Mouse (Mus musculus): ENCODE measurements around the gene Ccdc185.

Gene Ccdc185

DNA sequence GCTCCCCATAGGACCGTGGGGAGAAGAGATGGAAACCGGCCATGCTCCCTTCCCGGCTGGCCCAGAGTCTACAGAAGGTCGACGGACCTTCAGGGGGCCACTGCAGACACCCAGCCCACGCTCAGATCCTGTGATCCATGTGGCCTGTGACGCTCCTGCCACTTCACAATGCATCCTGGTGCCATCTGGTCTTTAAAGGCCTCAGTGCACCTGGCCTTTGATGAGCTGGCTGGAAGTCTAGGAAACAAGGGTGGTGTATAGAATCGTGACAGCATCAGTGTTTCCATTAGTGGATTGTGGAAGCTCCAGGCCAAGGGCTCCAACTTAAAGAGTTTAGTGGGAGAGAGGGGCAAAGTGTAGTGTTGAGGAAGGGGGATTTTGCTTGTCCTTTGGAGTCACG, at the start of gene Ccdc185:
Gene Ccdc185, minus strand, starts transcription at position 101 of the 400 bp plus-strand sequence.
- DNase-seq = no peak

DNA sequence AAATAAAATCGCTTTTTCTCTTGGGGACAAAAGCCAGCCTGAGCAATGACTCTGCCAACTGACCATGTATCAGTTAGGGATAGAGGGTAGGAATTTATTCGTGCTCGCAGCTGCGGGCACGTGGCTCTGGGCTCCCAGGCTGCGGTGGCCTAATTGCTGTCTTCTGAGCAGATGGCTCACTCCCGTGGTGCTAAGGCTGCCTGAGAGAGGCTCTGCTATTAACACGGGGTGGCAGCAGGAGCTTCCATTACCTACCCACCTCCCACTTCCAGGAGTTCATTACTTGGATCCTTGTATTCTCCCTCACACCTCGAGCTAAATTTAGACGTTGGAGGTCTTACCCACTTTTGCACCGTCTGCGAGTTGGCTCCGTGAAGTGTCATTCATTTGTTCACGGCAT, 48.1 kb upstream of the Ccdc185 start:
- no peak for DNase-seq

DNA sequence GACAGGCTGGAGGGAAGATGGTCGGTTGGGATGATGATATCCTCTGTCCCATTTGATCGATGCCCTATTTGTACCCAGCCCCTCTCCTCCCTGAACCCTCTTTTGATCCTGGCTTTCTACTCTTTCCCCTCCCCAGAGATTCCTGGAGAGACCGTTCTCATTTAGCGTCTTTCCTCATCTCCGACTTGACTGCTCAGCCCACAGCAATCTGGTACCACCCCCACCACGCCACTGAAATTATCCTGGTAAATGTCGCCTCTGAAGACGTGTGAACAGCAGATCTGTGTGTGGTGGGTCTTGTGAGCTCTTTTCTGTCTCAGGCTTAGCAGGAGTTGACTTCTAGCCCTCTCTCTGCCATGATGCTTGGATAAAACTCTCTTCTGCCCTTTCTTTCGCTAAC, 45.6 kb upstream of the Ccdc185 start:
- DNase-seq = no peak

DNA sequence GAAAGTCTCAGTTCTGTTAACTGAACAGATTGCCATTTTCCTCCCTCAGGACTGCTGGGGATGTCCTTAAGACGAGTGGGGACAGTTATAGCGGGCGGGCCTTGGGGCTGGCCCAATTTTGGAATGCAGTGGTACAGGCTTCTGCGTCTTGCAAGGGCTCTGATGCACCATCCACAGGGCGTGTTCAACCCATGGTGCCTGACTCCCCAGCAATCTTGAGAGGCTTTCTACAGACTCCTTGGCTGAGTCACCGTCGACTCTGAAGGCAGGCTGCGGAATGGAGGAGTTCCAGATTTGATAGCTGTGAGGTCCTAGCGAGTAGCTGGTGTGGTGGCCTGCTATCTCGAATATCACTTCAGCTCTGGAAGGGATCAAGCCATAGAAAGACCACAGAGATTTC, 45.2 kb upstream of the Ccdc185 start:
- DNase-seq = no peak

DNA sequence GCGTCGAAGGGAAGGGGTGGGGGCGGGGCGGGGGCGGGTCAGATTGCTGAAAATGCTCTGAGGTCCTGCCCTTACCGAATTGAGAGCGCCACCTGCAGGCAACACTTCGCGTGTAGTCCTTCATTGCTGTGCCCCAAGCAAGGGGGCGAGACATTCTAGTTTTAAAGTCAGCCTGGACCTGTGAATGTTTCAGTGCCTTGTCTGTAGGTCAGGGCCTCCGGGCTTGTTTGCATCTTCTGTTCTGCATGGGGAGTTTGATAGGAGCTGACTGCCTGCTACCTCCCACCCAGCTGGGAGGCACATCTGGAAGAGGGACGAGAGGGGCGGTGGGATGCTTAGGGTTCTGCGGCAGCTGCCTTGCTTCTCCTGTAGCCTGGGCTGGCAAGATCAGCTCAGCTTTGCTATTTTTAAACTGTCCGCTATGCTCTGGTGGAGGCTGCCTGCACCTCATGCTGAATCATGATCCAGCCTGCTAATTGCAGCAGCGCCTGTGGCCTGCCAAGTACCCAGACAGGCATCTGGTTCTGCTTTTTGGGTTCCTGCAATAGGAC, 43.6 kb upstream of the Ccdc185 start:
- peak; percentile 68 for DNase-seq

DNA sequence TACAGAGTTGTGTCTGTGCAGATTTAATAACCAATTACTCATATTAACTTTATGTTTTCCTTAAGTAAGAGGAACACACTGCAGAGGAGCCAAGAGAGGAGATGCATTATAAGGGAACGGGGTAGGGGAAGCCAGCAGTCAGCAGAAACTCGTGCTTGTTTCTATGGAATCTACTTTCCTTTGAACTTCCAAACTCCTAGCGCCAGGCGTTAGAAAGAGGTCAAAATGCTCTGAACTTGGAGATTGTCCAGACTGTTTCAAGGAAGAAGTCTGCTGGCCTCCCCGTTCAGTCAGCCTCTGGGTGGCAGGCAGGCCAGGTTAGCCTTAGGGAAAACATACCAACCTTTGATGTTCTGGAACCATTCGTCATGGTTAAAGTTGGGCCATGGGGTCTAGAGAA, 39.9 kb upstream of the Ccdc185 start:
- DNase-seq = no peak

DNA sequence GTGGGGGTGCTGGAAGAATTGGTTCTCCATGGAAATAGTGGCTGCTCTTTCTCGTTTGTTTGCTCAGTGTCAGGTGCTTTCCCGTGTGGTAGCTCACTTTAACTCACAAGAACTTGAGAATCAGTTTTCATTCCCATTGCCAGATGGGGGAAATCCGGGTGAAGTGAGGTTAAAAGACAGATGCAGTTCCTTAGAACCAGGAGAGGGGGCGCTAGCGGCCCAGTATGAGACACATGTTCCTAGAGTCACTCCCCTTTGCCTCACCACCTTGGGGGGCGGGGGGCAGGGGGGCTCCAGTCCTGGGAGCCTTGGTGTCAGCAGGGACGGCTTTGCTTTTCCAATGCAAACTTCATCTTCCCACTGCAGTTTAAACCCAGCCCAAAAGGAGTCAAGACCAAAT, 38.0 kb upstream of the Ccdc185 start:
- DNase-seq = no peak

DNA sequence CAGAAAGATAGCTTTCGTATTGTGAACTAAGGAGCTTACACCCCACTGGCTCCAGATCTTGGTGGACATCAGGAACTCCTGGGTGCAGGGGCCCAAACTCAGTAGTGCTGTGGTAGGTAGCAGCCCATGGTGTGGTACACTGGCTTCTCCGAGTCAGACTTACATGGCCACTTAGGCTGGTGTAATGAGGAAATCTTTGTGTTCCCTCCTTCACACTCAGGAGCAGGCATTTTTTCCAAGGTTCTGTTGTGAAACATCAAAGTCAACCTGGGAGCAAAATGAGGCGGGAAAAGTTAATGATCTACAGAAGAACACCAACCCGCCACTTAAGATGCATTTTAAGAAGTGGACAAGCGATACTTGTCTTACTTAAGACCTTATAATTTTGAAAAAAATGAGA, 36.5 kb upstream of the Ccdc185 start:
- DNase-seq = no peak

DNA sequence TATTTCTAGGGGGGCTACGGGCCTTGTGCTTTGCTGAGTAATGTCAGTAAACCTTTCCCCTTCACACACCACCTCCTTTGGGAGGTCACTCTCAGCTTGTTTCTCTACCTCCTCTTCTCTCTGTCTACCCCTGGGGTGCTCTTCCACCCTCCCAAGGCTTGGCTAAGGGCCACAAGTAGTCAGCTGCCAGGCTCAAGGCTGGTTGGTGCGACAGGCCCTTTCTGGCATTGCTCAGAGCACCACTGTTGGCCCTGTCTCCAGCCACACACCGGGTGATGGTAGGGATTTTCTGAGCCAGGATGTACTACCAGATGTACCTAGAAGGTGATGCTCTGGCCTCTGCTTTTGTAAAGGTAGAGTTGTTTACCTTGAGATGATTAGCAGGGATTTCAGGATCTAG, 35.8 kb upstream of the Ccdc185 start:
- no peak for DNase-seq

DNA sequence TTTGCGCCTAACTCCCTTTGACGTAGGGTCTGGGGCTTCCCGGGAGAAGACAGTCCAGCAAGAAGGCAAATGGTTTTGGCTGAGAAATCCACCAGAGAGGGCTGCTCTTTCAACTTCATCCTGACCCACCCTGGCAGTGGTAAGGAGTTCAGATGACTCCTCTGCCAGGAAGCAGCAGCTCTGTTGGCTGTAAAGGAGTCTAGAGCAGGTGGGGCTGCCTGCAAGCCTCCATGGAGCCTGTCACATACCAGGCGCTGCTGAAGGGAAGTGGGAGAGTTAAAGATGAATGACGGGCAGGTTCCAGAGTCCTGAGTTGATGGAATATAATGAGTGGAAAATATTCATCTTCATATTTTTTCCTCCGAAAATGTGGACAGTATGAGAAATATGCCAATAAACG, 34.8 kb upstream of the Ccdc185 start:
- DNase-seq = no peak

DNA sequence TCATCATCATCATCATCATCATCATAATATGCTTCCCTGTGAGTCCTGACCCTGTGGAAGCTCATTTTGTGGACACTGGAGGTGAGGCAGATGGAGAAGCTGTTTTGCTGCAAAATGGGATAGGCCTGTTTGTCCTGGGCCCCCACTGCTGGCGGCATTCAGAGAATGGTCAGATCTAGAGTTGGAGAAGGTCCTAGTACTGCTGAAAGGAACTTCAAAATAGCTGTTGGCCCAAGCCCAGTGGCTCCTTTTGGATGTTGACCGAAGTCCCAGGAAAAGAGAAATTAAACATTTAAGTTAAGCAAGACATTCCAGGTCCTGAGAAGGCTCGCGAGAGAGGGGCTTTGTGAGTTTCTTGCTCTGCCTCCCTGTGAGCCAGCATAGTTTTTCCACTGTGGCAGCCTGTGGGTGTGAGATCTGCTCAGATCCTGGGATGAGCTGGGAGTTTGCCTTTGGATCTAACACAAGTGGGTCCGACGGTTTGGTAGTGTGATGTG, 30.1 kb upstream of the Ccdc185 start:
- DNase-seq = no peak

DNA sequence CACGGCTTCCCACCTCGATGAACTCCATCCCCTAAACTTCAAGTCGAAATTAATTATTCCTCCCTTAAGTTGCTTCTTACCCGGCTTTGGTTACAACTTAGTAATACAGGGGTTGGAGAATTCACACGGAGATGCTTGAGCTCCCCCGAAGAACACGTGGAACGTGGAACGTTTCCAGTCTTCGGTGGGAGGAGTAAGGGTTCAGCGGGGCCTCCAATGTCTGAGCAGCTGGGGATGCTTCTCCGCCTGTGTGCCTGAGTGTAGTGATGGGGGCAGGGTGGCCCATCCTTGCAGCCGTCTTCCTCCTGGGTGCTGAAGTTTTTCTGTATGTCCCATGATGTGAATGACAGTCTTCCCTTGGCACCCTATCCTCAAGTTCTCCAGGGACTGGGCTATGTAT, 29.2 kb upstream of the Ccdc185 start:
- DNase-seq = no peak

DNA sequence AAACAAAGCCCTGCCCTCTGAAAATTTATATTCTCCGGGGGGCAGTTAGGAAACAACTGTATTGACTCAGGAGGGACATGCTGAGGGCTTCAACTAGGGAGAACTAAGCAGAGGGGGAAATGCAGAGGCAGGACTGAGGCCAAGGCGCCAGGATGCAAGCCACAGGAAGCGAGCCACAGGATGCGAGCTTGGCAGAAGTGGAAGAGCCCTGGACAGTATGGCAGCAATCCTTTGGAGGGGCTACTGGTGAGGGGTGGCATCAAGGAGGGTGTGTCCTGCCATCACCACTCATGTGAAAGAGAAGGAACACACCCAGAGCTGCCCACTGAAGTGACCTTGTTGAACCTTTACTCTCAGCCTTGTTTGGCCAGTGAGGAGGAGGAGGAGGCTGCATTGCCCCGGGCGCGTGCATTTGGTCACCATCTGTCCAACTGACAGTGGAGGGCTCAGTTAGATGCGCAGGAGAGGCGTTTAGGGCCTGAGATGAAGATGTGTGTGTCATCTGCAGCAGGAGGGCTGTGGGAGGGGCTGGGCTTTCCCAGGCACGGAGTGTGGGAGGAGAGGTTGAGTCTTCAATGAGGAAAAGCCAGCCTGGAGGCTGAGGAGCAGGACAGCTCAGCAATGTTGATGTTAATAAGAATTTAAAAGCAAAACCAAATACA, 27.9 kb upstream of the Ccdc185 start:
- no peak for DNase-seq

DNA sequence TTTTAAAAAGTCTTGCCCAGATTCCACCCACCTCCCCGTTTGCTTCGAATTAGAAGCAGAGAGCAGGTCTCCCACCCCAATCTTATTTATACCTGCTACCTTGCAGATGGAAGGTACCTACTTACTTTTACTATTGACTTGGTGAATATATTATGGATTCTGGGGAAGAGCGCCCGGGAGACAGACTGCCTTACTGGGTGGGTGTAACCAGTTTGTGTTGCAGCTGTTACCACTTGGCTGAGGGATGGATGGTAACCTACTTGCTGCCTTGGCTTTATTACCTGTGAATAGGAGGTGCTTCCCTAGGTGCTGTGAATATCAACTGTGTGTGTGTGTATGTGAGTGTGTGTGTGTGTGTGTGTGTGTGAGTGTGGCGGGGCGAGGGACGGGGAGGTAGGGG, 26.6 kb upstream of the Ccdc185 start:
- no peak for DNase-seq

DNA sequence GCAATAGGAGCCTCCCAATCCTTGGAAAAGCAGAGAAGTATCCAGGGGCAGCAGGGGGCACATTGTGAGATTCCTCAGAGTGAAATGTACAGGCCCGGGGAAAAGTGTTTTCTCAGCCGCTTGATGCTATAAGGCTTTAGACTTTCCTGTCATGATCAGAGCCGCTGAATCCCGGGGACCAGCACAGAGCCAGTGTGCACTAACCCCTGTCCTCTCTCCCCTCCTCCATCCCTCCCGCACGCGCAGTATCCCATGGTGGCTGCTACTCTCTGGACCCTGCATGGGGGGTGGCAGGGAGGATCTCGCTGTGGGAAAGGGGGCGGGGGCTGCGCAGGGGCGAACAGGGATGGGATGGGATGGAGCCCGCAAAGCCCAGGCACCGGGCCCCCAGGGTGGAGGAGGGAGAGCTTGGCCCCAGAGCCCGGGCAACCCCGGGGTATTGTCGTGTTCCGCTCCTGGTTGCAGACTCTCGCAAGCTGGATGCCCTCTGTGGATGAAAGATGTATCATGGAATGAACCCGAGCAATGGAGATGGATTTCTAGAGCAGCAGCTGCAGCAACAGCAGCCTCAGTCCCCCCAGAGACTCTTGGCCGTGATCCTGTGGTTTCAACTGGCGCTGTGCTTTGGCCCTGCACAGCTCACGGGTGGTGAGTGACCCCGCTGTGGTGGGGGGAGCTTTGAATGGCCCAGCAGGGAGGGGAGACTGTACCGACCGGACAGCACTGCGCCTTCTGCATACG, 15.7 kb upstream of the Ccdc185 start:
- peak; percentile 6 to 41 for DNase-seq

DNA sequence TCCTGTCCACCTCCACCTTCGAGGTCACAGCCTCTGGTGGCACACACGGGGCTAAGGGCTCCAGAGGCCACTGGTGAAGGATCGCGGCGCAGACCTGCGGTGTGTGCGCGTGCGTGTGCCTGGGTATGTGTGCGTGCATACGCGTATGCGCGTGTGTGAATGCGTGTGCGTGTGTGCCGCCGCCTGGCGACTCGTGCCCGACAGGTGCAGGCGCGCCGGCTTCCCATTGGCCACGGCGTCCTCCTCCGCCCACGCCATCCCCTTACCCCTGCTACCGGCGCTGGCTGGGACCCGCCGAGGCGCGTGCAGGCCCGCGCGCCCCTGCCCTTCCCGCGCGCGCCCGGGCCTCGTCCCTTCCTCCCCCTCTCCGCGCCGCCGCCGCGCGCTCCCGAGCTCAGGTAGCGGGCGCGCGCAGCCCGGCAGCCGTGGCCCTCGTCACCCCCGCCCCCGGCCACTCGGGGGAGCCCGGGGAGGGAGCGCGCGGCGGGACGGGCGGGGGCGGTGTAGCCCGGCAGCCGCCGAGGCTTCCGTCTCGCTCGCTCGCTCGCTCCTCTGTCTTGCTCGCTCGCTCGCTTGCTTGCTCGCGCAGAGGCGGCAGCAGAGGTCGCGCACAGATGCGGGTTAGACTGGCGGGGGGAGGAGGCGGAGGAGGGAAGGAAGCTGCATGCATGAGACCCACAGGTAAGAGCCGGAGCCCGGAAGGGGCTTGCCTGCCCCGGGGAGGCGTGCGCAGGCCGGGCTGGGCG, 14.9 kb upstream of the Ccdc185 start, which contains the start of gene Susd4:
Gene Susd4, plus strand, starts transcription at position 145 of the 746 bp plus-strand sequence.
- peak; percentile 86 to 92 for DNase-seq

DNA sequence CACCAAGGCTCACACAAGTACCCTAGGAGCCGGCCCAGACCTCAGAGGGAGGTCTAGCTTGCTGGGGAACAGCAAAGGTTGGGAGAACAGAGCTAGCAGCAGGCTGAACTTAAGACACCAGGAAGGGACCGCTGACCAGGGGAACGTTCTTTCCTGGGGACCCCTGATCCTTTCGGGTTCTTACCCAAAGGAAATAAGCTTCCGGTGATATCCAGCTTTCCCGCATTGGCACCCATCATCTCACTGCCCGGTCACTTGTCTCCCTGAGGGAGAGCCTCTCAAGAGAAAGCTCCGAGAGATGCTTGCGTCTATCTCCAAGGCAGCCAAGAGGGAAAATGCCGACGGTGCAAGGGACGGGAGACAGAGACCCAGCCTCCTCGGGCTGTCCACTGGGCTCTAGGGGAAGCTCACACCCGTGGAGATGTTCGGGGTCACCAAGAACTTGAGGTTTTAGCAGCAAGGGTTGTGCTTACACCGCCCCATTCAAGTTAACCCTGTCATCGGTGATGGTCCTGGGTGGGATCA, 14.3 kb upstream of the Ccdc185 start:
- no peak for DNase-seq

DNA sequence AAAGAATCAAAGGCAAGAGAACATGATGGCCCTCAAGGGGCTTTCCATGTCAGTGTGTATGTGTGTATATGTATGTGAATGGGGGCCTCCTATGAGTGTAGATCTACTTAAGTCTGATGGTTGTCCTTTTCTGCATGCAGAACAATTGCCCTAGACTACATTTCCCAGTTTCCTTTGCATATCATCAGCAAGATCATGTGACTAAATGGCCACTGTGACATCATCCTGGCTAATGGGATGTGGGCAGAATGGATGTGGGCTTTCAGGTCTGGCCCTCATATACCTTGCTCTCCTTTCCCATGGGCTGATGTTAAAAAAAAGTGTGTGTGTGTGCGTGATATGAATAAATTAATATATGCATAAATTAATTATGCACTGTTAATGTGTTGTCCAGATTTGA, 9.8 kb upstream of the Ccdc185 start:
- DNase-seq = no peak

DNA sequence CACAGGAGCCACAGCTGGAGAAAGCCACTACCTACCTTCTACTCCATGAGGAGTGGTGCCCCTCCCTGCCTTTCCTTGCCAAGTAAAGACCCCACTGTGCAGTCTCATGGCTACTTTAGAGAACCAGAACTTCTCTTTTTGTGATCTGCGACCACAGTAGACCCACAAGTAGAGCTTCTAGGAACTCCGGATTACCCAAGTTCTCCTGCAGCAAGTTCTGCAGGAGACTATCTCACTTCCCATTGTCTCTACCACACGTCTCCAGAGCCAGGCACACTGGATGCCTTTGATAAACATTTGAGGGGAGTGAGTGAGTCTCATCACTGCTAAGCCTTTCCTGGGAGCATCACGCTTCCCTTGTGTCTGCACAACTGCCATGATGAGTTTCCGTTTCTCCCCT, 5.9 kb upstream of the Ccdc185 start:
- DNase-seq = no peak

DNA sequence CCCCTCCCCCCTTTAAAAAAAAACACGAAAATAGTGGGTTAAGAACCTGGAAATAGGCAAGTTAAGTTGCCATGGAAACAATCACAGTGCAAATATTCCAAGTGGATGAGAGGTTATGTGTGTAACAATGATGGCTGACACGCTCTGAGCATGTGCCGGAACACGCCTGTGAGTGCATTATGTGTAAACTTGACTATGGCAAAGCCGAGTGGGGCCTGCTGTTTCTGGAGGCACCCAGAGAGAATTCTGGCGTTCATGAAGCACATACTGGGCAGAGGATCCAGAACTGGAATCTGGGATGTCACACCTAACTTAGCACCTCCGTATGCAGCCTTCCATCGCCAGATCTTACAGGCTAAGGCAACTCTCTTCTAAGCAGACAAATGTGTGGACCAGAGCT, 4.7 kb upstream of the Ccdc185 start:
- no peak for DNase-seq

DNA sequence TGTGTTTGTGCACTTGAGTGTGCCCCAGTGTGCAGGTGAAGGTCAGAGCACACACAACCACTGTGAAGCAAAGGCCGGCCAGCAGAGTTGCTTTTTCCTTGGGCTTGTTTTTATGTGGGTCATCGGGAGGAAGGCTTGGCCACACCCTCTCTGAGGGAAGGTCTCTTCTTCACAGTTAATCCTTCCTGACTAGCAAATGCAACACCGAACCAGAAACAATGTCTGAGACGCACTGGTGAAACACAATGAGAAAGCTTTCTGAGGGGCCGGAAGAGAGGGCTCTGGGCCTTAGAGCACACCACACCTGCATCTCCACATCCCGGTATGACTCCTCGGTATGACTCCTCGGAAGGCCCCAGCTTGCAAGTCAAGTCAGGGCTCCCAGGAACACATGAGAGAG, 2.3 kb upstream of the Ccdc185 start:
- no peak for DNase-seq

DNA sequence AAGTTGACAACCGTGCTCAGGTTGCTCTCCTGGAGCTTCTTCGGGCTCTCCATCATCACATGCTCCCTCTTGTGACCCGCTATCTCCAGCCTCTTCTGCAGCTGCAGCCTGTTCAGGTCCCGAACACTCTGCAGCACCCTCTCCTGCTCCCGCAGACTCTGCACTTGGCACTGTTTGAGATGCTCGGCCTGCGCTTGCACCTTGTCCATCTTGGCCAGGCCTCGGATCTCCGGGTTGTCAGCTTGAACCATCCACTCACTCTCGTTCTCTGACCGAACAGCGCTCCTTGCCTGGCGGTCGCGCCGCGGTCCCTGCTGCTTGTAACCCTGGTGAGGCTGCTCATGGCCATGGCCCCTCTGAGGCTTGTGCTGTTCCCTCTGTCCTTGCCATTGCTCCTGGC, 1.1 kb downstream of the Ccdc185 start:
- DNase-seq = no peak

DNA sequence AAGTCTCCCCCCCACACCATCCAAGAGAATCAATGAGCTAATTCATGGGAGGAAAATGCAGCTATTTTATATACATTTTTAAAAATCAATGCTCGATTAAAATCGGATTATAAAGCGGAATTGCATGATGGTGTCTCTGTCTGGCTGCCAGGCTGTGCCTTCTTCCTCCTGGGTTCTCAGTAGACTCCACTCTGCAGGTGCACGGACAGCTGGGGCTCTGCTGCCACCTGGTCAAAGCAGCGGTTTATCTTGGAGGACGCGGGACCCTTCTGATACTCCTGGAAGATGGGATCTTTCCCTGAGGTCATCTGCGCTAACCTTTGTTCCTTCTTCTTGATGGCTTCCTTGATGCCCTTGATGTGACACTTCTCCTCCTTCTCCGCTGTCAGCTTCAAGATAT, 1.9 kb downstream of the Ccdc185 start:
- no peak for DNase-seq
